17 mouse cellular contexts compared by ENCODE assay signal in the genomic region with DNA sequence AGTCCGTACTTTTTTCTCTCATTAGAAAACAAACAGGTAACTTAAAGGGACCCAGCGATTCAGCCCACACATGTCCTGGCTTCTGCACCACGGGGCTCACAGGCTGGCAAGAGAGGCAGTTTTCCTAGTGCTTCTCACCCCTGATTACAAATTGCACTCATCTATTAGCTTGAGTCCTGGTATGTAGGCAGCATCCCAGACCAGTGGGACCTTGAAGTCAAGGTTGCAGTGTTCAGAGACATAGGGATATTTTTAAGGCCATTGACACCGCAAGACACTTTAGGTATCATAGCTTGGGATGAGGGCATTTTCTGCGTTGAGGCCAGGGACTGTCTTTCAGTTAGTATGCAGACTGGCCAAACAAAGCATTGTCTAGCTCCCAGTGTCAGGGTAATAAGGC.
"Had no signal": no experiment of that assay in that cellular context is flagged by ENCODE, and none has a peak within 500 bp of the region (broad histone marks: within the 10 kb centered on the region; RNA-seq: fewer than 3 reads in every experiment).

No protein-coding gene starts in this region.

- H3K27me3 ChIP-seq: neural tube, embryonic 12.5 days; neural tube, embryonic 13.5 days; neural tube, embryonic 15.5 days; stomach, embryonic 15.5 days had no signal

- H3K27ac ChIP-seq: neural tube, embryonic 12.5 days; neural tube, embryonic 13.5 days; neural tube, embryonic 15.5 days; stomach, embryonic 15.5 days; stomach, postnatal 0 days had no signal

- H3K4me3 ChIP-seq: neural tube, embryonic 12.5 days; neural tube, embryonic 13.5 days; neural tube, embryonic 15.5 days; stomach, embryonic 15.5 days had no signal

- H3K4me1 ChIP-seq: neural tube, embryonic 12.5 days; neural tube, embryonic 13.5 days; neural tube, embryonic 15.5 days; stomach, embryonic 15.5 days had no signal

- DNase-seq: retina, postnatal 1 day; right cerebral cortex, adult 18-20 months; right cerebral cortex, postnatal 14 days; right cerebral cortex, postnatal 25 days; right cerebral cortex, postnatal 4 days; spleen, adult 18-20 months; thymus, adult 18-20 months; thymus, adult 2 months; thymus, postnatal 14 days; thymus, postnatal 25 days; thymus, postnatal 36 days; thymus, postnatal 4 days had no signal

- H3K9me3 ChIP-seq: neural tube, embryonic 12.5 days; neural tube, embryonic 13.5 days; neural tube, embryonic 15.5 days; stomach, embryonic 15.5 days had no signal
